Mouse (Mus musculus) stomach, postnatal 0 days (tissue): ENCODE results near the gene Mga.

Experiments
- CTCF ChIP-seq: IDR thresholded peaks from 2 replicates; pipeline ENCODE4 v1.5.1; 2016; ENCODE audit warnings: antibody characterized with exemption, low read depth, mild to moderate bottlenecking, moderate library complexity
- EP300 ChIP-seq: optimal IDR thresholded peaks from 2 replicates; pipeline ENCODE3; 2016; ENCODE audit warnings: antibody characterized with exemption

- no peak for TF ChIP-seq CTCF
- TF ChIP-seq EP300 = no peak
Observed at GRCm38 (mm10) chr2:119898141-119898594, 1.1 kb downstream of the Mga start.
